Mouse (Mus musculus) MEL-GATA-1-ER (cell line): ENCODE data around the gene Ppp1r32.
A peak's percentile ranks its signal among the peaks of the same experiment; 100 is the strongest.

Source experiments
- DNase-seq: peaks from one replicate; pipeline ENCODE4 v3.0.0-alpha.2; 2012; ENCODE audit warnings: low read depth; ENCODE audit errors: extremely low read depth

Ppp1r32 gene

GRCm38 (mm10) chr19:10458096-10458495 lies 24.6 kb downstream of the Ppp1r32 start:
- DNase-seq = no peak

DNA sequence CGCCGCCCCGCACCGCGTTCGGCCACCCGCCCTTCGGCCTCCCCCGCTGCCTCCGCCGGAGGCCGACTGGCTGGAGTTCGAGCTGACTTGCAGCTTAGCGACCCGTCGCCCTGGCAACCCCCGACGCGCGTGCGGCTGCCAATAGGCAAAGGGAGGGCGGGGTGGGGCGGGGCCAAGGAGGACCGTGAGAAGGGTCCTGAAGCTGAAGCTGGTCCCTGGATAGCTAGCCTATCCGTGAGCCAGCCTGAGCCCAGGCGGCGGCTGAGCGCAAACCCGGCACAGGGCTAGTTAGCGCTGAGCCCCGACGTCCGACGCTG lies 25.3 kb downstream of the Ppp1r32 start:
- DNase-seq = no peak

- DNase-seq = no peak
Measured at GRCm38 (mm10) chr19:10456752-10457483, 25.8 kb downstream of the Ppp1r32 start, which contains the start of gene Lrrc10b. Lrrc10b (minus strand) TSS chr19:10457473.

DNA sequence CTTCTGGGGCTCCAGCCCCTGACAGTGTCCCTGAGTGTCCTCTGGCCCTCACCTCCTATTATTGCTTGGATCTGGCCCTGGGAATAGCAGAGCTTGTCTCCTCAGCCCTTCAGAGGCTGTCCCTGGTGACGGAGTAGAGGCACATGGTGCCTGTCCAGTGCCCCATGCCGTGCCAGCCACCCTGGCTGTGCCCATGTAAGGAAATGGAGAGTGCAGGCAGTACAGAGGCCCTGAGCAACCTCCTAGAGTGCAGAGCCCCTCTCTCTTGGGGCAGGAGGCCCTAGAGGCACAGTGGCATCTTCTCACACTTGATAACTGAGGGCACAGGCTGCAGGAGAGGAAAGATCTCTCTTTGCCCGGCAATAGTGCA lies 27.3 kb downstream of the Ppp1r32 start:
- DNase-seq = no peak

- no peak for DNase-seq
Measured at GRCm38 (mm10) chr19:10454718-10455436, 27.9 kb downstream of the Ppp1r32 start.

DNA sequence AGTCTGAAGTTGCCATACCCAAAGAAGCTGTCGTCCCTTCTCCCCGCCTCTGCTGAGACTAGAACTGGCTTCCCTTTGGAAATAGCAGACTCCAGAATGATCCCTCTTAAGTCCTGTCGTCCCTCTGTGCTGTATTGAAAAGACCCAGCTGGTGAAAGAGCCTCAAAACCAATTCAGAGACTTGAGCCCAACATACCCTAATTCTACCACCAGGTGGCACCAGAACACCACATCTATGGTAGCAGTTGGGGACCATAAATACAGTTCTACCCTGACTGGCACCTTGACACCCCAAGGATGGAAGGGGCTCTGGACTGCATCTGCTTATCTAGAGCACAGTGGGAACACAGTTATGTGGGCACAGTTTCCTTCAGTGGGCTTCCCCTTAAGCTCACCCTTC lies 33.0 kb downstream of the Ppp1r32 start:
- DNase-seq = peak; percentile 39

DNA sequence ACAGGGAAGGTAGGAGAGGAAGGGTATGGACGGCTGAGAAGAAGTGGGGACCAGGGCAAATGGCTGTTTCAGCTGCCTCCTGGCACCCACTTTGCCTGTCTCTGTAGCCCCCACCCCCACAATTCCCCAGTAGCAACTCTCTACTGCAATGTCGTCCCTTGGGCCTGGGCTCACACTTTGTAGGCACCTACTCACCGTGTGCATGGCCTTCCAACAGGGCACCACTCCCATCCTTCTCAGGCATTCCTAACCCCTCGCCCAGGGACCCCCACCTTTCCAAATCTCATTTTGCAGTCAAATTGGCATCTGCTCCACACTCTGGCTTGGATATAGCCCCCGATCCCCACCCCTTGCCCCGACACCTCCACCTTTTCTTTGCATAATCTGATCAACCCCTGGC lies 33.5 kb downstream of the Ppp1r32 start:
- DNase-seq = no peak

DNA sequence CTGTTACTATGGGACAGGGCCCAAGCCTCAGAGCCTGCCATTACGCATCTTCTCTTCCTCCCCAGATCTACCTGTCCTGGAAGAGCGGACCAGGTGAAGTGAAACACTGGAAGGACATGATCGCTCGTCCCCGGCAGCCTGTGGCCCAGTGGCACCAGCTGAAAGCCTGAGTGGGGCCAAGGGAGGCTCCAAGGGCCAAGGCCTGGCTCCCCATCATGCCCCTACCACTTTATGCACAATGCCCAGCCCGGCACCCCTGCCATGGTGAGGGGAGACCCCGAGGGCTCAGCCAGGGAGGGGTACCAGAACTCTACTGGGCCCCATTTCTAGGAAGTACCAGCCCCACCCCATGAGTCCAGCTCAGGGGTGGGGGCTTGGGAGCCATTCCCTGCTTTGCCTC lies 34.5 kb downstream of the Ppp1r32 start:
- no peak for DNase-seq

GRCm38 (mm10) chr19:10444685-10445369 lies 37.9 kb downstream of the Ppp1r32 start:
- DNase-seq = peak; percentile 34

DNA sequence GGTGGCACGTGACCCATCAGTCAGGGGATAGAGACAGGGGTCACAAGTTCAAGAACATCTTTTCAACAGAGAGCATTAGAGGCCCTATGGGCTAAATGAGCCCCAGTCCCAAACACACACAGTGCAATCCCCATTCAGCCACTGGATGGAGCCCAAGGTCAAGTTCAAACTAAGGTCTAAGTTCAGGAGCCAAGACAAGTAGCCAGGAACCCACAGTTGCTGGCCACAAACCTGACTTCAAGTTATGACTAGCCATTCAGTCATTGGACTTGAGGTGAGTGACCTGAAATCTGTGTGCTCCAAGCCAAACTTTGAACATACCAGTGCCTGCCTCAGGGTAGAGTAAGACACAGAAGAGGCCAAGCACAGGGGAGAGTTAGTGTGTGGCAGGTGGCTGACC lies 45.2 kb downstream of the Ppp1r32 start:
- no peak for DNase-seq

DNA sequence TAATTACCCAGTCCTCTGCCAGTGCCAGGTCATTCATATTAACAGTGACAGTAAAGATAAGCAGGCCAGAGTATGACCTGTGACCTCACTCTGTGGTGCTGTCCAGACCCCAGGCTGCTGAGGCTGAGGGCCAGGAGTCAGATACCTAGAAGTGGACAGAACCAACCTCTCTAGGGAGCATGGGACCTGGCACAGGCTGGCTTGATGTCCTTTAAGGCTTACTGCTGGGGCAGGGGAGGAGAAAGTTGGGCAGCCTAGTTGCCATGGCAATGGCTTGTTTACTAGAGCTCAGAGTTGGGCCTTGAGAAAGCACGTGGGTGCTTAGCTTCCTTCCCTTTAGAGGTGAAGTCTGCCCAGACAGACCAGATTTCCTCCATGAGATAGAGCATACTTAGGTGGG lies 46.0 kb downstream of the Ppp1r32 start:
- DNase-seq = no peak

DNA sequence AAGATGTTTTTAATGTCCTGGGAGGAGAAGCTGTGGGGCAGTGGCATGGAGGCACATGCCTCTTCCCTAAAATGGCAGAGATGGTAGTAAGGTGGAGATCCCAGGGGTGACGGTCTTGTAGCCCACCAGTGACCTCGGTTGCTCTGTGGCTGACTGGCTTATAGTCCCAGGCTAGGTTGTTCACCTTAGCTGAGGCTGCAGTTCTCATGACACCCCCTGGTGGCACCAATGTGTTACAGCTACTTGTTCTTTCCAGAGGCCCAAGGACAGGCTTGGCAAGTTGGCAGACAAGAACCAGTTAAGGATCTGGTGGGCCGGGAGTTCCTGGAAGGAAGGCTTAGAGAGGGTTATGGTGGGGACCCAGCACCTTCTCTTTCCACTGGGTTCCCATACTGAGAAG lies 46.8 kb downstream of the Ppp1r32 start:
- DNase-seq = peak; percentile 26

GRCm38 (mm10) chr19:10434927-10435326 lies 47.8 kb downstream of the Ppp1r32 start:
- no peak for DNase-seq

DNA sequence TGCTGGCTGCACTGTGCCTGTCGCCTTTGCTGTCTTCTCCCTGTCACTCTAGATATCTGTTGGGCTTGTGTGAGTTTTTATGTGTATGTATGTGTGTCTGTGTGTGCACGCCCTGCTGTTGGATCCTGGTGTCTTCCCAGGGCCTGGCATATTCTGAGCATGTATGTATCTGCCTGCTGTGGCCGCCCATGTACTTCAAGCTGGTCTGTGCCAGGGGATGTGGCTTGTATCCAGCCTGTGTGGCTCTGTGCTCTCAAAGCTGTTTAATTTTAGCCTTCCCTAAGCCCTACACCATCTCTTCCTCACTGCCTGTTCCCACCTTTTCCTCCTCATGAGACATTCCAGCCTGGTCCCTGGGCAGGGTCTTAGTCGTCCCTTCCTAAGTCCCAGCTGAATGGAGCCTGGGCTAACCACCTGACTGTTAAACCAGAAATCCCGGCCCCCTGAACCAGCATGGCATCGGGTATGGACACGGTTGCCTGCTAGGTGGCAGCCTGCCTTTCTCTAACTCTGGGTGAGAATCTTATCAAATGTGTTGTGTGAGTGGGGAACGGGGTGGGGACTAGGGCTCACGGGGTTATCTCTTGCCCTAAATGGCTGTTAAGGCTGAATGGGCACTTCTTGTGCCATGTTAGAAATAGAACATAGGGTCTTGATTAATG lies 48.7 kb downstream of the Ppp1r32 start:
- DNase-seq = no peak

DNA sequence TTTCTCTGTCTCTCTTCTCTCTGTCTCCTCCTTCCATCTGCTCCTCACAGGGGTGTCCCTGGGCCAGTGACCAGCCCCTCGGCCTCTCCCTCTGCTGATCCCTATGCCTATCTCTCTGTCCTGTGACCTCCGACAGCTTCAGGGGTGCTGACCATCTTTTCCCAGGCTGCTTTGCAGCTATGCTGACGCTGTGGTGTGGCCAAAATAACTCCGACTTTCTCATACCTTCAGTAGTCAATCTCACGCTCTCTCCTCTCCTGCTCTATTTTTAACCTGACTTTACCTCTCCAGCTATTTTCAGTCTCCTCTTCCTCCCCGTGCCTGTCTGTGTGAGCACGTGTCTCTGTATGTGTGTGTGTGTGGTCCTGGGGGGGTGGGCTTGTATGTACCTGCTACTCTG lies 49.5 kb downstream of the Ppp1r32 start:
- DNase-seq = no peak

- no peak for DNase-seq
Measured at GRCm38 (mm10) chr19:10431841-10432240, 50.9 kb downstream of the Ppp1r32 start.

- no peak for DNase-seq
Measured at GRCm38 (mm10) chr19:10431410-10431809, 51.3 kb downstream of the Ppp1r32 start.

GRCm38 (mm10) chr19:10429371-10429770 lies 53.4 kb downstream of the Ppp1r32 start:
- DNase-seq = no peak

DNA sequence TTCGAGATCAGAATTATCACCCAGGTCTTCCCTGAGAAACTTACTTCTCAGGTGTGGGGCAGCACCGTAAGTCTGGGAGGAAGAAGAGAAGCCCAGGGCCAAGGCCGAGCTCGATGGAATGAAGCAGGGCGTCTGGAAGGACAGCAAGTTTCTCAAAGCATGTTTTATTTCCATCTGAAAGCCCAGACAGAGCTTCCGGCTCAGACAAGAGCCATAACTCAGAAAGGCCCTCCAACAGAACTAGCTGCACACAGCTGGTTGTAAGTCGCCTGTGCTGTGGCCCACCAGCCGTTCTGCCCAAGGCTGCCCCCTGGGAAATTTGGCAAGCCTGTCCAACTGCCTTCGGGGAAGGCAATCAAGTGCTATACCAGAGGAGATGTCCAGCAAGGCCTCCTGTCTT lies 55.3 kb downstream of the Ppp1r32 start:
- no peak for DNase-seq

GRCm38 (mm10) chr19:10426793-10427192 lies 55.9 kb downstream of the Ppp1r32 start:
- DNase-seq = no peak

DNA sequence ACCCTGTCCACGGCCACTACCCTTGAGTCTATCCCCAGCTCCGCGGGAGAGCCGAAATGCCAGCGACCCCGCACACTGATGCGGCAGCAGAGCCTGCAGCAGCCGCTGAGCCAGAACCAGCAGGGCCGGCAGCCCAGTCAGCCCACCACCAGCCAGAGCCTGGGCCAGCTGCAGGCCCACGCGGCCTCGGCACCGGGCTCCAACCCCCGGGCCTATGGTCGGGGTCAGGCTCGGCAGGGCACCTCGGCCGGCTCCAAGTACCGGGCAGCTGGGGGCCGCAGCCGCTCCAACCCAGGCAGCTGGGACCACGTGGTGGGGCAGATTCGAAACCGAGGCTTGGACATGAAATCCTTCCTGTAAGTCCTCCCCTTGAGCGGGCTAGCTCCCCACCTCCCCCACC lies 56.4 kb downstream of the Ppp1r32 start:
- DNase-seq = no peak
